Mouse (Mus musculus) ES-E14 (cell line): ENCODE measurements at regions not wholly inside any gene's neighbourhood (a gene's known extent, or its start where the extent isn't known, plus 50 kb on each side); places are given as distances from the start of the nearest gene placed in this dataset.

Experiments used
- DNase-seq: peaks from one replicate; pipeline ENCODE4 v3.0.0-alpha.2; 2013; ENCODE audit warnings: low read depth, low spot score
- H3K27ac ChIP-seq: 2 replicates; pipeline ENCODE4 v1.5.1; 2012; ENCODE audit warnings: low read depth, mild to moderate bottlenecking, low read length, moderate library complexity, mixed read lengths; ENCODE audit not compliant: poor library complexity, insufficient read depth, severe bottlenecking
- H3K36me3 ChIP-seq: 2 replicates; pipeline ENCODE4 v1.6.1; 2012; ENCODE audit warnings: mild to moderate bottlenecking, low read length, moderate library complexity, mixed read lengths; ENCODE audit not compliant: control insufficient read depth, poor library complexity, insufficient read depth, severe bottlenecking
- H3K4me1 ChIP-seq, 2 experiments: fragments of 150-350 bp in 1 of 2; sonication (generic) in 1 of 2; 2 replicates each; pipeline ENCODE4 v1.6.1; 2012; ENCODE audit warnings: low read length in 2 of 2, mild to moderate bottlenecking in 1 of 2, mixed read lengths in 1 of 2; ENCODE audit not compliant: control insufficient read depth in 2 of 2, insufficient read depth in 2 of 2, poor library complexity in 1 of 2
- H3K4me3 ChIP-seq, 2 experiments: fragments of 150-350 bp in 1 of 2; sonication (generic) in 1 of 2; 2 replicates each; pipeline ENCODE4 v1.5.1; 2012; ENCODE audit warnings: low read length in 2 of 2, low read depth in 1 of 2, mild to moderate bottlenecking in 1 of 2, mixed read lengths in 1 of 2; ENCODE audit not compliant: insufficient read depth in 1 of 2, poor library complexity in 1 of 2, severe bottlenecking in 1 of 2
- H3K9ac ChIP-seq: 2 replicates; pipeline ENCODE4 v1.6.1; 2012; ENCODE audit warnings: low read depth, mild to moderate bottlenecking, low read length, mixed read lengths; ENCODE audit not compliant: poor library complexity, insufficient read depth, severe bottlenecking
- H3K9me3 ChIP-seq: fragments of 150-350 bp; sonication (generic); 2 replicates; pipeline ENCODE4 v1.6.1; 2012; ENCODE audit warnings: low read depth, mild to moderate bottlenecking, low read length; ENCODE audit not compliant: control insufficient read depth, insufficient read depth
- CHD2 ChIP-seq: IDR thresholded peaks from 2 replicates; pipeline ENCODE4 v1.6.1; 2014; ENCODE audit warnings: mild to moderate bottlenecking, low read depth, low read length, inconsistent platforms
- HCFC1 ChIP-seq: IDR thresholded peaks from 2 replicates; pipeline ENCODE4 v1.6.1; 2012; ENCODE audit warnings: low read length, inconsistent platforms, borderline replicate concordance; ENCODE audit not compliant: insufficient read depth
- MAFK ChIP-seq: IDR thresholded peaks from 2 replicates; pipeline ENCODE4 v1.6.1; 2014; ENCODE audit warnings: mild to moderate bottlenecking, low read depth, low read length, inconsistent platforms; ENCODE audit not compliant: insufficient read depth
- ZC3H11A ChIP-seq: IDR thresholded peaks from 2 replicates; pipeline ENCODE4 v1.6.1; 2012; ENCODE audit warnings: low read depth, mild to moderate bottlenecking, inconsistent platforms, low read length, borderline replicate concordance
- ZNF384 ChIP-seq: IDR thresholded peaks from 2 replicates; pipeline ENCODE4 v1.6.1; 2012; ENCODE audit warnings: low read depth, low read length, inconsistent platforms
- in situ Hi-C, 2 experiments: fragments of 600-800 bp; cut with MboI; formaldehyde crosslinking; loops; one replicate each; pipeline ENCODE4 v1.15.1; 2025; ENCODE audit warnings: low sequenced_read_pairs in 2 of 2, inconsistent platforms in 1 of 2; ENCODE audit not compliant: unreplicated experiment in 2 of 2

DNA sequence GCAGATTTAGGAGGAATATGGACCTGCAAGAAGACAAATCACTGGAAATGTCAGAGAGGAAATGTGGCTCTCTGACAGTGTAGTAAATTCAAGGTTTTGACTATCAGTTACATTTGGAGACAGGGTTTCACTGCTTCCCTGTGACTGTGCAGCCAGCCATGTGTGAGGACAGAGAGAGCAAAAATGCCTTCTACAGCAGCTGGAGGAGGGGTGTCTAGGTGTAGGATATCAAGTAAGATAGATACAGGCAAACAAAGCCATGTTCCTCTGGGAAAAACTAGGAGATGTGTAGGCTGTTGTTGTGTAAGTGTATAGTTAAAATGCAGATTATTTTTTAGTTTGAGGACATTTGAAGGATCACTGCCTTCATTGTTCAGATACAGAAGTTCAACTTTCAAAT lies 803.6 kb downstream of the Abca13 start:
- no peak overlapping the region for H3K4me3 ChIP-seq
- H3K9ac ChIP-seq, result no peak overlapping the region
- no peak overlapping the region for H3K27ac ChIP-seq
- H3K4me1 ChIP-seq, result no peaks in the 10 kb centered on the region
- H3K9me3 ChIP-seq, result no peaks in the 10 kb centered on the region
- H3K36me3 ChIP-seq, result no peaks in the 10 kb centered on the region
- DNase-seq, result no peak
- no peak for TF ChIP-seq CHD2
- TF ChIP-seq ZNF384, result no peak
- TF ChIP-seq MAFK, result no peak
- TF ChIP-seq ZC3H11A, result no peak
- TF ChIP-seq HCFC1, result no peak
- in situ Hi-C loops, result no loop called here

DNA sequence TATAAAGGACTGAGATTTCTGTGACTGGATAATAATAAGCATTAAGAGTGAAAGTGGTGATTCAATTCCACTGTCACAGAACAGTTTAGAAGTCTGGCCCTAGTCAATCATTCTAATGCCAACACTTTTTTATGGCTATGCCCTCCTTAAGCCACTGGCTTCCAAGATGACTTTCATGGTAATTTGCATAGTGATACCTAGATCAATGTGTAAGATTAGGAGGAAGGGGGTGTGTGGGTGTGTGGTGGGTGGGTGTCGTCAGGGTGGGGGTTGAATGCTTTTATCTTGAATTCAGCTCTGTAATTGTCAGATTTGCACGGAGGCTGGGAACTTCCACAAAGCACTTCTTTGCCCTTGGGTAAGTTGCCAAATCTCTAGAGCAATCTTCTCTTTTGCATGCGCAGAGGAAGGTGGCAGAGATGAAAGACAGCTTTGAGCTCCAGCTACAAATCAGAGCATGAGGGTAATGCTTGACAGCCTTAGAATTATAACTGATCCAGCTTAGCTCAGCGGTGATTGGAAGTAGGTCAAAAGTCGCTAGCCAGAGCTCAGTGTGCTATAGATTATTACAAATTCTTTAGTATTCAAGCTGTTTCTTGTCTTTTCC lies 805.9 kb downstream of the Abca13 start:
- no peak overlapping the region for H3K9ac ChIP-seq
- DNase-seq, result no peak
- TF ChIP-seq ZNF384, result no peak
- TF ChIP-seq ZC3H11A, result no peak
- TF ChIP-seq CHD2, result no peak
- no peak for TF ChIP-seq MAFK
- TF ChIP-seq HCFC1, result no peak
- H3K4me1 ChIP-seq, result no peaks in the 10 kb centered on the region
- in situ Hi-C loops, result no loop called here
- H3K27ac ChIP-seq, result no peak overlapping the region
- H3K36me3 ChIP-seq, result no peaks in the 10 kb centered on the region
- H3K4me3 ChIP-seq, result no peak overlapping the region
- H3K9me3 ChIP-seq, result no peaks in the 10 kb centered on the region

DNA sequence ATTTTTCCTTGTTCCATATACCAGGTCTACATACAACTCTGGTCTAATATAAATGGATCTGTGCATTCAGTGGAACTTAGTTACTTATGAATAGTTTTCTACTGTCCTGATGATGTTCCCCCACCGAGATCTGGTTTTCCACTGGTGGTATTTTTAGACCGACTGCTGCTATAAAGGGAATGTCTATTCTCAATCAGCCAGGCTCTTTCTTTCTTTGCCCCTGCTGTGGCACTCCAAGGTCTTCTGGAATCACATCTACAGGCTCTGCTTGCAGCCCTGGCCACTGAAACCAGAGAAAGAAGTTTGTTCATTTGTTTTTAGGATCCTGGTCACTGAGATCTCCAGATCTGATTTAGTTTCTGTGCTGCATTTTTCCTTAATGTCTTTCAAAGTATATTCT lies 810.4 kb downstream of the Abca13 start:
- TF ChIP-seq ZC3H11A (no peak), CHD2 (no peak), ZNF384 (no peak), HCFC1 (no peak), MAFK (no peak)
- H3K36me3 ChIP-seq, result no peaks in the 10 kb centered on the region
- DNase-seq, result no peak
- no peak overlapping the region for H3K9ac ChIP-seq
- in situ Hi-C loops, result no loop called here
- no peaks in the 10 kb centered on the region for H3K9me3 ChIP-seq
- no peaks in the 10 kb centered on the region for H3K4me1 ChIP-seq
- no peak overlapping the region for H3K27ac ChIP-seq
- H3K4me3 ChIP-seq, result no peak overlapping the region

DNA sequence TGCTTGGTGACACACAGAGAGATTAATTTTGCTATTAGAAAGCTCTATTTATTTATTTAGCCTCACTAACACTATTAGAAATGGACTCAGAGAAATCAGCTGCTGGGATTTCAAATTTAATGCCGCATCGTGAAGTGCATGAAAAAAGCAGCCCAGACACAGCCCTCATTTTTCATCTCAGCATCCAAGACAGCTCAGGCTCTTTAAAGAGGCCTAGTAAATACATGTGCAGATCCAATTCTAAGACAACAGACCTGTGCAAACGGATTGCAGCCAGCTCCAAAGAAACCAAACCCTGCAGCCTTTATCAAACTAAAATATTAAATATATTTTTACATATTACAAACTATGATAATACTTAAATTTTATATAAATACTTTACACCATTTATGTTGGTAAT lies 815.1 kb downstream of the Abca13 start:
- no peak overlapping the region for H3K9ac ChIP-seq
- no peak for DNase-seq
- in situ Hi-C loops, result no loop called here
- no peak overlapping the region for H3K4me3 ChIP-seq
- no peak overlapping the region for H3K27ac ChIP-seq
- H3K4me1 ChIP-seq, result no peaks in the 10 kb centered on the region
- TF ChIP-seq ZNF384 (no peak), CHD2 (no peak), ZC3H11A (no peak), MAFK (no peak), HCFC1 (no peak)
- H3K36me3 ChIP-seq, result no peaks in the 10 kb centered on the region
- H3K9me3 ChIP-seq, result no peaks in the 10 kb centered on the region

DNA sequence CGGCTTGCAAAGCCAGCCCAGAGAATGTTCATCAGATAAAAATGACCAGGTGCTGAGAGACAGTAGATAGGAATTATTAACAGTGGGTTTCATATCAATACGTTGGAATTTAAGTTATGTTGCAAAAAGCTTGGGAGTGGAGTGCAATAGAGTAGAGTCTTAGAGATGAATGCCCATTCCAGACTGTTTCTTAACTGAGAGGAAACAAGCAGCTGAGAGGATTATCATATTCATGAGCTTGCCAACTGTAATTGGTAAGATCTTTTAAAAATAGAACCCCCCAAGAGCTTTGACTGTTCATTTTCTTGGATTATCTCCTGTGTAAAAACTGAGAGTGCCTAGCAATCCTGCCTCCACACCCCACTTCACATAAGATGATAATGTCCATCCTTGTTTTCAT lies 854.9 kb downstream of the Abca13 start:
- H3K36me3 ChIP-seq, result no peaks in the 10 kb centered on the region
- no peak overlapping the region for H3K4me3 ChIP-seq
- TF ChIP-seq ZNF384 (no peak), HCFC1 (no peak), CHD2 (no peak), MAFK (no peak), ZC3H11A (no peak)
- DNase-seq, result no peak
- no peak overlapping the region for H3K27ac ChIP-seq
- no peak overlapping the region for H3K9ac ChIP-seq
- H3K4me1 ChIP-seq, result peaks cover 0 to 8% of the 10 kb centered on the region in 2 experiments; a peak in 2 of 4 replicates
- H3K9me3 ChIP-seq, result no peaks in the 10 kb centered on the region
- in situ Hi-C loops, result no loop called here
